Mouse (Mus musculus): ENCODE results near the gene Gjd3. TPM values are rescaled to one million over a fixed set of nuclear protein-coding genes. Genes with fewer than 3 reads are reported as not detected.

The Gjd3 gene
- not detected for total RNA-seq (2023)

DNA sequence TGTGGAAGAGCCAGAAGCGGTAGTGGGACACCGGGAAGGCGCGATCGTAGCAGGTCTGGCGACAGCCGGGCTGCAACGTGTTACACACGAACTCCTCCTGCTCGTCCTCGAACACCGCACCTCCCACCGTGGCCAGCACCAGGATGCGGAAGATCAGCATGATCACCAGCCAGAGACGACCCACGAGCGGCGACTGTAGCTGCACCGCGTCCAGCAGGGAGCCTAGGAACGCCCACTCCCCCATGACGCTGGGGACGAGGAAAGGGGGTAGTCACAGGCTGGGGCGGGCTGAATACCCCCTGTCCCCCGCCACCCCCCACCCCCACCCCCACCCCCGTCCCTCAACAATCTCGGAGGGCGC lies at the start of gene Gjd3:
Gene Gjd3, minus strand, starts transcription at position 244 of the 361 bp plus-strand sequence.

DNA sequence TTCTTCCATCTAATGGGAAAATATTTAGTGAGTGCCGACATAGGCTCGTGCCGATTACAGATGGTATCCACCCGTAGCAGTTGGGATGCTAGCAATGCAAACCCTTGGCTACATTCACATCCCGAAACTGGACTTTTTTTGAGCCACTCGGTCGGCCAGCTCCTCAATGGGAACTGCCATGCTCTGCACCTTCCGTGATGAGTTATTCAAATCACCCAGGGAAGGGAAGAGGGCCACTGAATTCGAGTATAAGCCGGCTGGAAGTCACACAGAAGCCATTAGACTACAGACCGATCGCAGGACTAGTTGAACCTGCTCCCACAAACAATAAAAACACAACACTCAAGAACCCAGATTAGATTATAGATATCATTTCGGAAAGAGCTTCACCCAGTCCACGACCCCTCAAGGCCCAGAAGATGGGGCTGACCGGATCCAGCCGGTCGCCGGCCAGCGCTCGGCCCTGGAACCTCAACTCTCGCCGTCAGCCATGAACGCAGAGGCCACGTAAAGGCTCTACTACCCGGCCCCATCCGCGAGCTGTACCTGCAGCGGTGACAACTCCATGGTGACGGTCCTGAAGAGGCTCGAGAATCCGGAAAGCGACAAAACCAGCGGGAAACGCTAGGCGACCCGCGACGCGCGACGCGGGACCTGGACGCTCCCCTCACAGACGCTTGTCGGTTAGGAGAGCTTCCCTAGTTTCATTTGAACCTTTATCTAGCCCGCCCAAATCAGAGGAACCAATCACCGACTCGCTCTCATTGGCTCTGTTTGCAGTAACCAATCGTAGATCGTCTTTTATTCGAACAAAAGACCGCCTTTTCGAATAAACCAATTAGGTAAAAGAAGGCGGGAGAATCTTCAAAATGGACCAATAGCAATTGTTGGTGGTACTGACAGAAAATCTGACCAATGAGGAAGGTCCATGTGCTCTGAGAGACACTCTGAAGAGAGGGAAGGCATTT lies 41.0 kb upstream of the Gjd3 start, which contains the start of gene Top2a:
Gene Top2a, minus strand, starts transcription at position 690 of the 968 bp plus-strand sequence.

Other genes starting within 250 kb of the Gjd3 start
- 10 to 100 TPM in 1 of 2 experiments, 1 to 10 TPM in 1; 8.1 to 10.3 TPM for gene Thra, start 242.4 kb downstream of the Gjd3 start, total RNA-seq (2023)
- gene Nr1d1, start 207.7 kb downstream of the Gjd3 start, total RNA-seq (2023) = 1 to 10 TPM; 1.5 to 2.3 TPM
- 100 to 1,000 TPM; 146 to 155 TPM for gene Msl1, start 187.5 kb downstream of the Gjd3 start, total RNA-seq (2023)
- gene Casc3, start 178.1 kb downstream of the Gjd3 start, total RNA-seq (2023) = 100 to 1,000 TPM in 1 of 2 experiments, 10 to 100 TPM in 1; 94.5 to 108 TPM
- 1 to 10 TPM; 3.1 to 3.5 TPM for gene Rapgefl1, start 146.2 kb downstream of the Gjd3 start, total RNA-seq (2023)
- gene Wipf2, start 119.4 kb downstream of the Gjd3 start, total RNA-seq (2023) = 10 to 100 TPM; 49.3 to 49.6 TPM
- gene Cdc6, start 75.2 kb downstream of the Gjd3 start, total RNA-seq (2023) = 1 to 10 TPM; 2.0 to 3.0 TPM
- 10 to 100 TPM; 79.8 to 80.3 TPM for gene Rara, start 55.2 kb downstream of the Gjd3 start, total RNA-seq (2023)
- gene Top2a, start 41.2 kb upstream of the Gjd3 start, total RNA-seq (2023) = 10 to 100 TPM; 16.8 to 20.2 TPM
- under 1 TPM in 1 of 2 experiments, not detected in 1; 0.38 TPM for gene Igfbp4, start 58.2 kb upstream of the Gjd3 start, total RNA-seq (2023)
- not detected for gene Tns4, start 106.3 kb upstream of the Gjd3 start, total RNA-seq (2023)
- gene Ccr7, start 172.1 kb upstream of the Gjd3 start, total RNA-seq (2023) = 100 to 1,000 TPM; 336 to 600 TPM
- 100 to 1,000 TPM; 161 to 173 TPM for gene Smarce1, start 248.0 kb upstream of the Gjd3 start, total RNA-seq (2023)